Mouse (Mus musculus): ENCODE results near the gene Flrt1. TPM values are rescaled to one million over a fixed set of nuclear protein-coding genes. Genes with fewer than 3 reads are reported as not detected.
"Not testable (repeated sequence)": the region's sequence is repeated elsewhere in the genome, so short reads cannot be mapped to it uniquely, and the experiment has no call there.

Flrt1 gene
- polyA plus RNA-seq, 1 experiment from 2014 or later = 3.6 TPM

GRCm38 (mm10) chr19:7089050-7089449, 16.5 kb downstream of the Flrt1 start:
- no peak overlapping the region for H3K4me3 ChIP-seq (ENCODE audit: low read depth, low read length)
- no peaks in the 10 kb centered on the region for H3K9me3 ChIP-seq (ENCODE audit: control insufficient read depth, low read length)
- H3K9ac ChIP-seq (ENCODE audit: low read length) = no peak overlapping the region
- no peaks in the 10 kb centered on the region for H3K4me1 ChIP-seq (replicated peaks; ENCODE audit: control insufficient read depth, insufficient read depth, low read length)
- ATAC-seq (replicated peaks; ENCODE audit: low FRiP score, low TSS enrichment, low read depth) = no peak
- 74% methylated on average over 5 of the region's 5 CpGs for WGBS
- no peak overlapping the region for H3K27ac ChIP-seq (ENCODE audit: low read depth)
- H3K4me2 ChIP-seq (ENCODE audit: low read length) = no peak overlapping the region
- peaks cover 19% of the 10 kb centered on the region for H3K27me3 ChIP-seq (replicated peaks; ENCODE audit: control insufficient read depth, insufficient read depth, low read length)
- no peak for DNase-seq (ENCODE audit: low spot score)
- no peaks in the 10 kb centered on the region for H3K36me3 ChIP-seq (ENCODE audit: control insufficient read depth, insufficient read depth, low read length)

GRCm38 (mm10) chr19:7088558-7088957, 17.0 kb downstream of the Flrt1 start:
- Histone ChIP-seq H3K27me3 (replicated peaks; ENCODE audit: control insufficient read depth, insufficient read depth, low read length) (peaks cover 19% of the 10 kb centered on the region), H3K4me1 (replicated peaks; ENCODE audit: control insufficient read depth, insufficient read depth, low read length) (no peaks in the 10 kb centered on the region), H3K27ac (ENCODE audit: low read depth) (no peak overlapping the region), H3K36me3 (ENCODE audit: control insufficient read depth, insufficient read depth, low read length) (no peaks in the 10 kb centered on the region), H3K9me3 (ENCODE audit: control insufficient read depth, low read length) (no peaks in the 10 kb centered on the region), H3K4me2 (ENCODE audit: low read length) (no peak overlapping the region), H3K4me3 (ENCODE audit: low read depth, low read length) (no peak overlapping the region), H3K9ac (ENCODE audit: low read length) (no peak overlapping the region)
- WGBS = 26% methylated on average over 9 of the region's 9 CpGs
- no peak for ATAC-seq (replicated peaks; ENCODE audit: low FRiP score, low TSS enrichment, low read depth)
- no peak for DNase-seq (ENCODE audit: low spot score)

DNA sequence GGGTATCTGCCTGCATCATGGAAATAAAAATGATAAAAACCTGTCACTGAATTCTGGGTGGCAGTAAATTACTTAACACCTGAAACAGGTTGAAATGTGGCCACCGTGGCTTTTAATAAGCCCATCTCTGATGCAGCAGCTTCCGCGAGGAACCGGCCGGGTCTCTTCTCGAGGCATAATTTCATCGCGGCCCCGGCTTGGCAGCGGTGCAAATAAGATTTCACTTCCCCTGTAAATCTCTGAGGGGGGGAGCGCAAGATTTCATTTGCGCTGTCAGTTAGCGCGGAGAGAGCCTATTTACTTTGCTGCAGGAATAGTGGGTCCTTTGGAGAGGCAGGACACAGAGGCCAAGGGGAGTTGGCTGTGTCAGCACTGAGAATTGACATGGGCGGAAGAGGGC, 20.8 kb downstream of the Flrt1 start:
- Histone ChIP-seq H3K27me3 (replicated peaks; ENCODE audit: control insufficient read depth, insufficient read depth, low read length) (peaks cover 17% of the 10 kb centered on the region), H3K27ac (ENCODE audit: low read depth) (no peak overlapping the region), H3K9ac (ENCODE audit: low read length) (no peak overlapping the region), H3K9me3 (ENCODE audit: control insufficient read depth, low read length) (no peaks in the 10 kb centered on the region), H3K4me3 (ENCODE audit: low read depth, low read length) (no peak overlapping the region), H3K36me3 (ENCODE audit: control insufficient read depth, insufficient read depth, low read length) (no peaks in the 10 kb centered on the region), H3K4me2 (ENCODE audit: low read length) (no peak overlapping the region), H3K4me1 (replicated peaks; ENCODE audit: control insufficient read depth, insufficient read depth, low read length) (no peaks in the 10 kb centered on the region)
- DNase-seq (ENCODE audit: low spot score) (no peak), ATAC-seq (replicated peaks; ENCODE audit: low FRiP score, low TSS enrichment, low read depth) (no peak)
- WGBS = 60% methylated on average over 15 of the region's 15 CpGs

GRCm38 (mm10) chr19:7083035-7083794, 22.3 kb downstream of the Flrt1 start:
- no peak for DNase-seq (ENCODE audit: low spot score)

DNA sequence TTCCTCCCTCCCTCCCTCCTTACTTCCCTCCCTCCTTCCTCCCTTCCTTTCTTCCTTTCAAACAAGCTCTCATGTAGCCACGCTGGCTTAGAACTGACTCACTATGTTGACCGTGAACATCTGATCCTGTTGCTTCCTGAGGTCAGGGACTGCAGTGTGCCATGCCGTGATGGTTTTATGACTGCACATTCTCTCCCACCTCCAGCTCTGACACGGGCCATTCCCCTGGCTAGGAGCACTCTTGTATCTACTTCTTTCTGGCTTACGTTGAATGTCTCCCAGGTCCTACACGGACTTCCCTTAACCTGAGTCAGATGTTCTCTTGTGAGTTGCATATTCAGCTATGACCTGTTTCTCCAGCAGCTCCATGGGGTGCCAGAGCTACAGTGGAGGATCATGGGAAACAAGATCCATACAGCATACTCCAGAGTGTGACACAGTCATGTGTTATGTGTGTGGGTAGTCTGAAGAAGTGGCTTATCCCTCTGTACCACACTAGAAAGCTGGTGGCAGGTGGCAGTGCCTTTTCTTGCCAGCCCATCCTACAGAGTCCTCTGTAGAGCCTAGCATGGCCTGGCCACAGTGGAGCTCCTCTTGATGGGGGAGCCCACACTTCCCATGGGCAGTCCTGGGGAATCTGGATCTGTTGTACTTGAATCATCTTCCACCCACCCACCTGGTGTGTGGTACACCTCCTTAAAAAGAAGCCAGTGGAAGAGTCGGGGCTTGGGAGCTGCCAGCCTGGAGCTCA, 23.8 kb downstream of the Flrt1 start:
- H3K36me3 ChIP-seq (ENCODE audit: control insufficient read depth, insufficient read depth, low read length) = no peaks in the 10 kb centered on the region
- no peak overlapping the region for H3K27ac ChIP-seq (ENCODE audit: low read depth)
- no peaks in the 10 kb centered on the region for H3K4me1 ChIP-seq (replicated peaks; ENCODE audit: control insufficient read depth, insufficient read depth, low read length)
- no peak overlapping the region for H3K9ac ChIP-seq (ENCODE audit: low read length)
- DNase-seq (ENCODE audit: low spot score) (no peak), ATAC-seq (replicated peaks; ENCODE audit: low FRiP score, low TSS enrichment, low read depth) (no peak)
- no peak overlapping the region for H3K4me2 ChIP-seq (ENCODE audit: low read length)
- WGBS = 49% methylated on average over 7 of the region's 7 CpGs
- 0 out of 2 replicates have a peak, but pooled peaks cover 4% of the 10 kb centered on the region for H3K27me3 ChIP-seq (replicated peaks; ENCODE audit: control insufficient read depth, insufficient read depth, low read length)
- no peak overlapping the region for H3K4me3 ChIP-seq (ENCODE audit: low read depth, low read length)
- no peaks in the 10 kb centered on the region for H3K9me3 ChIP-seq (ENCODE audit: control insufficient read depth, low read length)

More at GRCm38 (mm10) chr19:7083035-7083794, 22.3 kb downstream of the Flrt1 start:
- no peaks in the 10 kb centered on the region for H3K4me1 ChIP-seq (replicated peaks; ENCODE audit: control insufficient read depth, insufficient read depth, low read length)
- H3K36me3 ChIP-seq (ENCODE audit: control insufficient read depth, insufficient read depth, low read length) = no peaks in the 10 kb centered on the region
- 52% methylated on average over 14 of the region's 14 CpGs for WGBS
- ATAC-seq (replicated peaks; ENCODE audit: low FRiP score, low TSS enrichment, low read depth) = no peak
- no peak overlapping the region for H3K9ac ChIP-seq (ENCODE audit: low read length)
- peaks cover 7% of the 10 kb centered on the region; the same call in 1 of the 2 replicates for H3K27me3 ChIP-seq (replicated peaks; ENCODE audit: control insufficient read depth, insufficient read depth, low read length)
- H3K4me3 ChIP-seq (ENCODE audit: low read depth, low read length) = no peak overlapping the region
- H3K27ac ChIP-seq (ENCODE audit: low read depth) = no peak overlapping the region
- no peak overlapping the region for H3K4me2 ChIP-seq (ENCODE audit: low read length)
- no peaks in the 10 kb centered on the region for H3K9me3 ChIP-seq (ENCODE audit: control insufficient read depth, low read length)

DNA sequence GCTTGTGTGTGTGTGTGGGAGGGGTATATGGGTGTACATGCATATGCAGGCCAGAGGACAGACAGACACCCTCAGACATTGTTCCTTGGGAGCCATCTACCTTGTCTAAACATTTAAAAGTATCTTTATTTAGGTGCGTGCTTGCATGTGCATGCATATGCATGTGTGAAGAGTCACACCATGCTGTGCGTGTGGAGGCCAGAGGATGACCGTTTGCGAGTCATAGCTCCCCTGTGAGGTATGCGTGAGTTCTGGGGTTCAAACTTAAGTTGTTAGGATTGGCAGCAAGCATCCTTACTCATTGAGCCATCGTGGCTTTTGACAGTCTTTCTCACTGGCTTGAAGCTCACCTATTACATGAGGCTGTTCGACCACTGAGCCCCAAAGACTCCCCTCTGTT, 27.3 kb downstream of the Flrt1 start:
- no peak for ATAC-seq (replicated peaks; ENCODE audit: low FRiP score, low TSS enrichment, low read depth)
- no peak overlapping the region for H3K4me2 ChIP-seq (ENCODE audit: low read length)
- no peak for DNase-seq (ENCODE audit: low spot score)
- H3K9me3 ChIP-seq (ENCODE audit: control insufficient read depth, low read length) = no peaks in the 10 kb centered on the region
- H3K4me3 ChIP-seq (ENCODE audit: low read depth, low read length) = no peak overlapping the region
- no peaks in the 10 kb centered on the region; the same call in 1 of the 2 replicates for H3K27me3 ChIP-seq (replicated peaks; ENCODE audit: control insufficient read depth, insufficient read depth, low read length)
- WGBS = 87% methylated on average over 7 of the region's 7 CpGs
- no peaks in the 10 kb centered on the region for H3K36me3 ChIP-seq (ENCODE audit: control insufficient read depth, insufficient read depth, low read length)
- H3K27ac ChIP-seq (ENCODE audit: low read depth) = no peak overlapping the region
- H3K4me1 ChIP-seq (replicated peaks; ENCODE audit: control insufficient read depth, insufficient read depth, low read length) = no peaks in the 10 kb centered on the region
- no peak overlapping the region for H3K9ac ChIP-seq (ENCODE audit: low read length)

- H3K27ac ChIP-seq (ENCODE audit: low read depth) = no peak overlapping the region
- H3K4me2 ChIP-seq (ENCODE audit: low read length) = no peak overlapping the region
- no peak overlapping the region for H3K9ac ChIP-seq (ENCODE audit: low read length)
- 74% methylated on average over 9 of the region's 9 CpGs for WGBS
- H3K9me3 ChIP-seq (ENCODE audit: control insufficient read depth, low read length) = no peaks in the 10 kb centered on the region
- no peaks in the 10 kb centered on the region; the same call in 1 of the 2 replicates for H3K27me3 ChIP-seq (replicated peaks; ENCODE audit: control insufficient read depth, insufficient read depth, low read length)
- H3K4me3 ChIP-seq (ENCODE audit: low read depth, low read length) = no peak overlapping the region
- ATAC-seq (replicated peaks; ENCODE audit: low FRiP score, low TSS enrichment, low read depth) (no peak), DNase-seq (ENCODE audit: low spot score) (no peak)
- no peaks in the 10 kb centered on the region for H3K4me1 ChIP-seq (replicated peaks; ENCODE audit: control insufficient read depth, insufficient read depth, low read length)
- no peaks in the 10 kb centered on the region for H3K36me3 ChIP-seq (ENCODE audit: control insufficient read depth, insufficient read depth, low read length)
These were observed 27.9 kb downstream of the Flrt1 start for GRCm38 (mm10) chr19:7077666-7078065.

GRCm38 (mm10) chr19:7075336-7075735, 30.2 kb downstream of the Flrt1 start:
- H3K4me3 ChIP-seq (ENCODE audit: low read depth, low read length); H3K36me3 ChIP-seq (ENCODE audit: control insufficient read depth, insufficient read depth, low read length); H3K27me3 ChIP-seq (replicated peaks; ENCODE audit: control insufficient read depth, insufficient read depth, low read length); H3K4me2 ChIP-seq (ENCODE audit: low read length); H3K9ac ChIP-seq (ENCODE audit: low read length); H3K4me1 ChIP-seq (replicated peaks; ENCODE audit: control insufficient read depth, insufficient read depth, low read length); ATAC-seq (replicated peaks; ENCODE audit: low FRiP score, low TSS enrichment, low read depth); DNase-seq (ENCODE audit: low spot score); H3K9me3 ChIP-seq (ENCODE audit: control insufficient read depth, low read length); H3K27ac ChIP-seq (ENCODE audit: low read depth): not testable (repeated sequence)
- 73% methylated on average over 11 of the region's 11 CpGs for WGBS

Data from intestine, embryonic 14.5 days (tissue).